Comparison of ENCODE assay signal across 1 mouse cellular context in genomic region chr3:88334902-88335435, GRCm38 (mm10).
TF ChIP-seq lines count a peak whose summit lies in the region.

No protein-coding gene starts in this region.

TF ChIP-seq in CH12.LX, 34 proteins besides CTCF, POLR2A, EP300 and RAD21 (continued from another document):
- TF ChIP-seq CHD1 (IDR thresholded peaks at IDR 0.05; ENCODE audit: low read depth, low read length) (no peak; the same call in 1 of the 2 replicates), MAZ (IDR thresholded peaks at IDR 0.05; ENCODE audit: low read depth, low read length) (no peak), HCFC1 (IDR thresholded peaks at IDR 0.05; ENCODE audit: low read depth, low read length) (no peak), NELFE (IDR thresholded peaks at IDR 0.05; ENCODE audit: low read depth, low read length) (no peak), ZMIZ1 (IDR thresholded peaks at IDR 0.05; ENCODE audit: low read depth, low read length) (no peak), GABPA (IDR thresholded peaks at IDR 0.05; ENCODE audit: insufficient replicate concordance, low read depth, low read length) (no peak), ZC3H11A (IDR thresholded peaks at IDR 0.05; ENCODE audit: low read depth, low read length) (no peak), ETS1 (conservative IDR thresholded peaks at IDR 0.05; ENCODE audit: low read depth, low read length) (no peak), JUN (IDR thresholded peaks at IDR 0.05; ENCODE audit: insufficient read depth, low read depth, low read length) (no peak), BHLHE40 (IDR thresholded peaks at IDR 0.05; ENCODE audit: low read depth, low read length) (no peak), POLR2AphosphoS2 (IDR thresholded peaks at IDR 0.05; ENCODE audit: low read depth, low read length) (no peak), MAFK (IDR thresholded peaks at IDR 0.05; ENCODE audit: insufficient replicate concordance, low read length) (no peak), USF1 (IDR thresholded peaks at IDR 0.05; ENCODE audit: low read depth, low read length) (no peak), KAT2A (IDR thresholded peaks at IDR 0.05; ENCODE audit: insufficient replicate concordance, low read length) (no peak), CHD2 (IDR thresholded peaks at IDR 0.05; ENCODE audit: low read length) (no peak), NRF1 (IDR thresholded peaks at IDR 0.05; ENCODE audit: low read depth, low read length) (no peak), UBTF (IDR thresholded peaks at IDR 0.05; ENCODE audit: low read depth, low read length) (no peak), IRF4 (IDR thresholded peaks at IDR 0.05; ENCODE audit: low read depth, low read length) (peak; percentile 62; the same call in 1 of the 2 replicates), ZNF384 (IDR thresholded peaks at IDR 0.05; ENCODE audit: low read depth, low read length) (no peak), ELF1 (IDR thresholded peaks at IDR 0.05; ENCODE audit: low read depth, low read length) (no peak), MEF2A (IDR thresholded peaks at IDR 0.05; ENCODE audit: borderline replicate concordance, low read depth, low read length) (no peak), ZKSCAN1 (IDR thresholded peaks at IDR 0.05; ENCODE audit: borderline replicate concordance, low read depth, low read length) (no peak), SIN3A (IDR thresholded peaks at IDR 0.05; ENCODE audit: low read length) (peak; percentile 13; the same call in 1 of the 2 replicates)
TF ChIP-seq in CH12.LX: peak in this region for 5.
